Mouse (Mus musculus) brain, embryonic 14.5 days (tissue): ENCODE data around the gene Abl2.

Source experiments
- CTCF ChIP-seq: fragments of 200-500 bp; IDR thresholded peaks from 2 replicates; pipeline ENCODE4 v1.5.1; 2012; ENCODE audit warnings: inconsistent platforms, mild to moderate bottlenecking, moderate library complexity, borderline replicate concordance; ENCODE audit not compliant: insufficient read depth, insufficient read length; ENCODE audit errors: extremely low read depth
- POLR2A ChIP-seq: fragments of 200-500 bp; IDR thresholded peaks from 2 replicates; pipeline ENCODE4 v1.6.1; 2012; ENCODE audit warnings: mild to moderate bottlenecking, inconsistent platforms, borderline replicate concordance; ENCODE audit not compliant: poor library complexity, insufficient read depth, insufficient read length, severe bottlenecking; ENCODE audit errors: extremely low read depth

GRCm38 (mm10) chr1:156620292-156620909, 61.8 kb downstream of the Abl2 start:
- no peak for TF ChIP-seq CTCF
- TF ChIP-seq POLR2A: no peak
